Mouse (Mus musculus) embryonic facial prominence, embryonic 12.5 days (tissue): ENCODE data around the gene Fbxw2. TPM values are rescaled to one million over a fixed set of nuclear protein-coding genes. Genes with fewer than 3 reads are reported as not detected.
"Not testable (repeated sequence)": the region's sequence is repeated elsewhere in the genome, so short reads cannot be mapped to it uniquely, and the experiment has no call there.

Experiments used
- ATAC-seq: fragments of 200-750 bp; cut with Nextera tagmentation; 2 replicates; pipeline ENCODE4 v1.8.0; 2017; ENCODE audit not compliant: insufficient number of reproducible peaks, insufficient read depth, low FRiP score, low TSS enrichment
- H3K27ac ChIP-seq: fragments of 300-500 bp; sonication (generic); 2 replicates; pipeline ENCODE4 v1.5.1; 2016; ENCODE audit warnings: mild to moderate bottlenecking
- H3K27me3 ChIP-seq: fragments of 300-500 bp; sonication (generic); 2 replicates; pipeline ENCODE4 v1.6.1; 2016; ENCODE audit warnings: mild to moderate bottlenecking, moderate library complexity
- H3K36me3 ChIP-seq: fragments of 300-500 bp; sonication (generic); 2 replicates; pipeline ENCODE4 v1.6.1; 2016; ENCODE audit warnings: mild to moderate bottlenecking
- H3K4me1 ChIP-seq: fragments of 300-500 bp; sonication (generic); 2 replicates; pipeline ENCODE4 v1.6.1; 2016
- H3K4me2 ChIP-seq: fragments of 300-500 bp; sonication (generic); replicated peaks from 2 replicates; pipeline ENCODE4 v1.6.1; 2016; ENCODE audit warnings: mild to moderate bottlenecking, moderate library complexity
- H3K4me3 ChIP-seq: fragments of 300-500 bp; sonication (generic); 2 replicates; pipeline ENCODE4 v1.5.1; 2016; ENCODE audit warnings: mild to moderate bottlenecking
- H3K9ac ChIP-seq: fragments of 300-500 bp; sonication (generic); 2 replicates; pipeline ENCODE4 v1.6.1; 2016; ENCODE audit warnings: mild to moderate bottlenecking, moderate library complexity
- H3K9me3 ChIP-seq: fragments of 300-500 bp; sonication (generic); 2 replicates; pipeline ENCODE4 v1.6.1; 2016; ENCODE audit warnings: mild to moderate bottlenecking, moderate library complexity
- WGBS: fragments of 180-500 bp; shearing (Covaris S2); methylation state at CpG from one replicate; pipeline ENCODE4 v1.1.7; 2016; 5-methylcytosine and 5-hydroxymethylcytosine counted together
- polyA plus RNA-seq: library from polyadenylated mRNA; unstranded; fragments of >200 nt; fragmentation: Nextera tagmentation; extraction: Ambion mirVana; gene quantifications from 2 replicates; pipeline ENCODE4 v1.2.1, GENCODE M21; 2016

Fbxw2 gene
- polyA plus RNA-seq, 1 experiment from 2014 or later = 93.8 TPM

DNA sequence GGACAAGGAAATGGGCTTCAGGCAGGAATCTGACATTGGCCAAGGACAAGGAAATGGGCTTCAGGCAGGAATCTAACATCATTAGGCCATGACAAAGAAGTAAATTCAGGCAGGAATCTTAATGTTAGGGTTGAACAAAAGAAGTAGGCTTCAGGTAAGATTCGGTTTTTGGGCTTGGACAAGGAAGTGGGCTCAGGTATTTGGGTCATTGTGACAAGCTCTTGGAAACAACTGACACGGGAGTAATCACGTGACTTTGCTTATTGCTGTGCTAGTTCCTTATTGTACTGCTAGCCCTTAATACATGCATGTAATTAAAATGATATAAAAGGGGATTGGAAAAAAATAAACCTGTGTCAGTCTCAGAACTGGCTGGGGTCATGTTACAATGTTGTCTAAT is 9.6 kb upstream of the Fbxw2 start:
- 78% methylated on average over 3 of the region's 3 CpGs for WGBS
- ATAC-seq = no peak
- H3K9me3 ChIP-seq = no peaks in the 10 kb centered on the region
- H3K9ac ChIP-seq = no peak overlapping the region
- H3K27ac ChIP-seq = no peak overlapping the region
- H3K4me1 ChIP-seq = no peaks in the 10 kb centered on the region; the same call in 1 of the 2 replicates
- H3K27me3 ChIP-seq = no peaks in the 10 kb centered on the region
- H3K4me3 ChIP-seq = no peak overlapping the region
- H3K4me2 ChIP-seq = no peak overlapping the region
- no peaks in the 10 kb centered on the region for H3K36me3 ChIP-seq

DNA sequence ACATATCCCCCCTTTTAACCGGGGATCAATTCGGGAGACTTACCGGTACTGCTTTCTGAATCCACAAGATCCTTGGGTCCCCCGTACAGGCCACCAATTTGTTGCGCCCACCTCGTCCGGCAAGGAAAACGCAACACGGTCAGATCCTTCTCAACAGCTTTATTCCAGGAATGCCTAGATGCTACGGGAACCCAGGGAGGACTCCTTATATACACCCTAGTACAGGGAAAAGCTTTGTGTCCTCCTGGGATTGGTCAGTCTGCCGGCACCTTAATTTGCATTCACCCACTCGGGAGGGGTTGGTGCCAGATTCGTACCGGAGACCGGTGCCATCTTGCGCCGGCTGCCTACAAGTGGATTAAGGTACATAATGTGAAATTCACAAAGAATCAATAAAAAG is 7.5 kb upstream of the Fbxw2 start:
- H3K27ac ChIP-seq = no peak overlapping the region
- WGBS = 88% methylated on average over 17 of the region's 17 CpGs

DNA sequence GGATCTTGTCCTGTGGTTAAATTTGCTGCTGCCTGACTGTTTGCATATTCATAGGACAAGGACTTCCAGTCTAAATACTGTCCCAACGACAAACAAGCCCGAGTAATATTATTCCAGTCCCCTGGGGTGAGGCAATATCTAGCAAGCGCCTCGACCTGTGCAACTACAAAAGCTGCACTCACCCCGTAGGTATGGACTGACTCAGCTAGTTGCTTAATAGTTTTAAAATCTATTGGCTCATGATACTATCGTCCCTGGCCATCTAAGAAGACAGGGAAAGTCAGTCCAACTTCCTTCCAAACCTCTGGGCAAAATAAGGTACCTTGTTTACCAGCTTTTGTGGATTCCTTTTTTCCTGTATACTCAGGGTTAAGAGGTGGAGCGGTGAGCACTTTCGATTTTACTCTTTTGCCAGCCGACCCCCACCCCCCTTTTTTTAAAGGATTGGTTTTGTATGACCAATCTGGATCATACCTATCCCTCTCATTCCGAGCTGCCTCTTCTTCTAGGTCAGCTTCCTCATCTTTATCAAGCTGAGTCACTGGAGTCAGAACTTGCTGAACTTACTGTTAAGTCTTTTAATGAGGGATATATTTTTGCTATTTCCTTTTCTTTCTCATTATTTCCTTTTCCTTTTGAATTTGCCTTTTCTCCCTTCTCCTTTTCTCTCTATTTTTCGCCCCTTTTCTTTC is 6.8 kb upstream of the Fbxw2 start, which contains the start of gene Gm34653:
Gene Gm34653 (plus strand): TSS at position 242 of the 692 bp plus-strand sequence.
- H3K4me3 ChIP-seq, ATAC-seq, H3K4me2 ChIP-seq, H3K27me3 ChIP-seq, H3K4me1 ChIP-seq, H3K36me3 ChIP-seq, H3K9me3 ChIP-seq, H3K27ac ChIP-seq, H3K9ac ChIP-seq: not testable (repeated sequence)
- 71% methylated on average over 11 of the region's 11 CpGs for WGBS

More for the DNA sequence above, 7.5 kb upstream of the Fbxw2 start:
- H3K4me3 ChIP-seq = no peak overlapping the region
- H3K36me3 ChIP-seq = no peaks in the 10 kb centered on the region
- no peaks in the 10 kb centered on the region for H3K9me3 ChIP-seq
- H3K4me1 ChIP-seq = no peaks in the 10 kb centered on the region; the same call in 1 of the 2 replicates
- no peak for ATAC-seq
- H3K9ac ChIP-seq = no peak overlapping the region
- no peaks in the 10 kb centered on the region for H3K27me3 ChIP-seq
- no peak overlapping the region for H3K4me2 ChIP-seq

DNA sequence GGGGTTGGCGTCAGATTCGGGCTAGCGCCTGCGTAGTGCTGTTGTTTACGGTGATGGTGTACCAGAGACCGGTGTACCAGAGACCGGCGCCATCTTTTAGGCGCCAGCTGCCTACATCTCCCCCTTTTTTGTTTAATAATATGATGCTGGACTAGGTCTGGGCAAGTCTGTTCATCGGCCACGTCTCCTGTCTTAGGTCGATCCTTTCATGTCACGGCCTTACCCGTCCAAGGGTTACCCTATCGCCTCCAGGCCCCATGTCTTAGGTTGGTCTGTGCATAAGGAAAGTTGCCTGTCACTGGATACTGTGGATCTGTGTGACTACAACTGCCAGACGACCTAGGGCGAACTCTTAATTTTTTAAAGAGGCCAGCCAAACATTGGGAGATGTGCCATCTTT is 4.0 kb upstream of the Fbxw2 start:
- not testable (repeated sequence) for H3K27me3 ChIP-seq, H3K36me3 ChIP-seq, H3K4me2 ChIP-seq, H3K27ac ChIP-seq, H3K4me3 ChIP-seq, ATAC-seq, H3K9ac ChIP-seq, H3K9me3 ChIP-seq, H3K4me1 ChIP-seq
- 93% methylated on average over 17 of the region's 17 CpGs for WGBS

DNA sequence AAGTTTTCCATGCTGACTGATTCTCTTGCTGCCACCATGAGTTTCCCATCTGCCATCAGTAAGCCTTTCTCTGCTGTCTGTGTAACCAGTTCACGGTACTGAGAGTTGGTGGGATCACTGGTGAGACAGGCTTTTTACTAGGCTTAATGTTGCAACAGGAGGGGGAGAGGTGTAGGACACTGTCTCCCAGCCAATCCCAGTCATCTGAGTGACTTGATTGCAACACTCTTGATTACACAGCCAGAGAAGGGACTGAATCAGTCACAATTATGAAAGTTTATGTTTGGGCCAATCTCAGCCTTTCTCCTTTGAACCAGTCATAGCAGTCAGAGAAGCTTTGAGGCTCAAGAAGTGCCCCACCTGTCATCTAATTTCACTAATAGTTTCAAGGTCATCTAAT is 1.9 kb upstream of the Fbxw2 start:
- no peaks in the 10 kb centered on the region for H3K9me3 ChIP-seq
- H3K9ac ChIP-seq = no peak overlapping the region
- peaks cover 11% of the 10 kb centered on the region; the same call in 1 of the 2 replicates for H3K4me1 ChIP-seq
- 91% methylated on average over 1 of the region's 1 CpGs for WGBS
- no peaks in the 10 kb centered on the region for H3K36me3 ChIP-seq
- H3K4me2 ChIP-seq = no peak overlapping the region
- H3K27ac ChIP-seq = no peak overlapping the region
- no peak for ATAC-seq
- no peaks in the 10 kb centered on the region for H3K27me3 ChIP-seq
- H3K4me3 ChIP-seq = no peak overlapping the region

DNA sequence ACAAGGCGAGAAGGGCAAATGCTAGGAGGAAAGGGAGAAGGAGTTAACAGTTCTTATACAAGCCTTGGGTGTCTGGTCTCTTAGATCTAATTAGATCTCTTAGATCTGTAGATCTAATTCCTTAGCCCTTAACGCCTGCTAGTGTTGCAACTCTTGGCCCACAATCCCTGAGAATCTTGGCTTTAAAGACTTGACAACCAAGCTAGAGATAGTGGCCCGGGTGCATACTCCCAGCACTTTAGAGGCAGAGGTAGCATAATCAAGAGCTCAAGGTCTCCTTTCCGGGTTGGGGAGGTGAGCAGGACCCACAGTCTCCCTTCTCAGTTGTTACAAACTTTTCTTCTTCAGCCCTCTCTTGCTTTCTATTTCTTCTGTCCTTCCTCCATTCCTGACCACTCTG is 1.5 kb upstream of the Fbxw2 start:
- H3K9ac ChIP-seq = no peak overlapping the region
- no peaks in the 10 kb centered on the region for H3K27me3 ChIP-seq
- H3K36me3 ChIP-seq = no peaks in the 10 kb centered on the region
- H3K27ac ChIP-seq = no peak overlapping the region
- H3K4me2 ChIP-seq = no peak overlapping the region
- WGBS = 84% methylated on average over 4 of the region's 4 CpGs
- H3K4me3 ChIP-seq = no peak overlapping the region
- ATAC-seq = no peak
- H3K4me1 ChIP-seq = peaks cover 11% of the 10 kb centered on the region; the same call in 1 of the 2 replicates
- no peaks in the 10 kb centered on the region for H3K9me3 ChIP-seq

DNA sequence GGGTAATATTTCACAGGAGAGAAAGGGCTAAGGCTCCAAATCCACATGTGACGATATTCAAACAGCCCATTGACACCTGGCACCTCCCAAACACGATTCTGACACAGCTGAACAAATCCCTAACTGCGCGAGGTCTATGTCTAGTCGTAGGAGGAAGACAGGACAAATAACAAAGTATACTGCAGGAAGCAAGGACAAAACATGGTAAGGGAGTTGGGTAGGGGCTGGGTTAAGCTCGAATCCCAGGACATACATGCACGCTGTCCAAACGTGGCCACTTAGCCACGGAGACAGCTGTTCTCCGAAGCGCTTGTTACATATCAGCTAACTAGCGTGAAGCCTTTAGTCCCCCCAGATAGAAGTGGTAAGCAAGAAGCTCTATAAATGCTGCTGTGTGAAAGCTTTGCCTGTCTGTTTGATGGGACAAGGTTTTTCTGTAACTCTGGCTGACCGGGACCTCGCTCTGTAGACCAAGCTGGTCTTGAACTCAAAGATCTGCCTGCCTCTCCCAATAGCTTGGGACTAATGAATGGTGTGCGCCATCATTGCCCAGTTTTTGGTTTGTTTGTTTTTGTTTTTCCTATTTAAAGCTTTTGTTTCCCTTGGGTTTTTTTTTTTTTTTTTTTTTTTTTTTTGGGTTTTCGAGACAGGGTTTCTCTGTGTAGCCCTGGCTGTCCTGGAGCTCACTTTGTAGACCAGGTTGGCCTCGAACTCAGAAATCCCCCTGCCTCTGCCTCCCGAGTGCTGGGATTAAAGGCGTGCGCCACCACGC is 535 bp upstream of the Fbxw2 start:
- WGBS = 34% methylated on average over 20 of the region's 21 CpGs
- peak overlapping the region; percentile 98 for H3K4me3 ChIP-seq
- ATAC-seq = no peak
- H3K4me2 ChIP-seq = peak overlapping the region; percentile 73
- H3K4me1 ChIP-seq = peaks cover 11% of the 10 kb centered on the region; the same call in 1 of the 2 replicates
- H3K36me3 ChIP-seq = no peaks in the 10 kb centered on the region
- no peaks in the 10 kb centered on the region for H3K27me3 ChIP-seq
- H3K9me3 ChIP-seq = no peaks in the 10 kb centered on the region
- peak overlapping the region; percentile 90 for H3K9ac ChIP-seq
- no peak overlapping the region; the same call in 1 of the 2 replicates for H3K27ac ChIP-seq

DNA sequence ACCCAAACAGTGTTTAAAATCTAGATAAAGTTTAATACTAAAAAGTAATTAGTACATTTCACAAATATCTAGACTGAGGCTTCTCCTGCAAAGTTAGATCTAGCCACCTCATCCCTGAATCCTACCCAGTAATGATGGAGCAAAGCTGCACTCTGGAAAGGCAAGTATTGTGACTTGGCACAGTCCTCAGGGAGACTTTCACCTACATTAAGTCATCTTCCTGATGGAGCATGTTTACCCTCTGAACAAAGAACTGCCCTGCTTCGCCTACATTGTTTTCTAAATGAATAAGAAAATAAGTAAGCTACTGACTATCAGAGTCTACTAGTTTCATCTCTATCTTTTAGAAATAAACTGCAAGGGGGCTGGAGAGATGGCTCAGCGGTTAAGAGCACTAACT is 7.6 kb downstream of the Fbxw2 start:
- 95% methylated on average over 2 of the region's 2 CpGs for WGBS

DNA sequence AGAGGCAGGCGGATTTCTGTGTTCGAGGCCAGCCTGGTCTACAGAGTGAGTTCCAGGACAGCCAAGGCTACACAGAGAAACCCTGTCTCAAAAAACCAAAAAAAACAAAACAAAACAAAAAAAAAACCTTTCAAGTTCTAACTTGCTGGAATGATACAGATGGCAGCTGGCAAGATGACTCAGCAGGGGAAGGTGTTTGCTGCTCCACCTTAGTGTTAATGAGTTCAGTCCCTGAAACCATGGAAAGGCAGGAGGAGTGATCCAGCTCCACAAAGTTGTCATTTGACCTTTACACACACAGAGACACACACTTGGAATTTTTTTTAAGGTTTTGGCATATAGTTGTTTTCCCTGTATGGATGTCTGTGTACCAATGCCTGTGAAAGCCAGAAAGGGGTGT is 10.2 kb downstream of the Fbxw2 start:
- H3K36me3 ChIP-seq = peaks cover 51% of the 10 kb centered on the region
- not testable (repeated sequence) for H3K27ac ChIP-seq, H3K4me1 ChIP-seq, H3K9me3 ChIP-seq, H3K27me3 ChIP-seq, ATAC-seq, H3K4me3 ChIP-seq, H3K4me2 ChIP-seq, H3K9ac ChIP-seq
- 96% methylated on average over 2 of the region's 2 CpGs for WGBS

More for the DNA sequence above, 7.6 kb downstream of the Fbxw2 start:
- Histone ChIP-seq H3K36me3 (peaks cover 43% of the 10 kb centered on the region), H3K4me1 (no peaks in the 10 kb centered on the region), H3K27me3 (no peaks in the 10 kb centered on the region), H3K9ac (no peak overlapping the region), H3K27ac (no peak overlapping the region), H3K4me3 (no peak overlapping the region), H3K4me2 (no peak overlapping the region), H3K9me3 (no peaks in the 10 kb centered on the region)
- no peak for ATAC-seq

DNA sequence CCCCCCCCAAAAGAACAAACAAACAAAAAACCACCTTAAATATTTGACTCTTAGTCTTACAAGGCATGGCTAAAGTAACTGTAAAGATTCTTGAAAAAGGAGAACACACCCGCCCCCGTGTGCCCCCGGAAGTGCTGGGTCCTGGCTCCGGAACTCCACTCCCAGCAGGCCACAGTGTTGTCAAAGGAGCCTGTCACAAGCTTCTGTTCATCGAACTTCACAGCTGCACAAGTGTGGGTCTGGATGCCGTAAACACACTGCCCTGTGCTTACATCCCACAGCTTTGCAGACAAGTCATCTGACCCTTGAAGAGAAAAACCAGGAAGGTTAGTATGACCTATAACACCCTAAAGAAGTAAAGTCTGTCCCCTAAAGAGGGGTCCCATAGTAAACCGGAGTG is 13.4 kb downstream of the Fbxw2 start:
- no peak overlapping the region for H3K4me3 ChIP-seq
- no peak overlapping the region for H3K27ac ChIP-seq
- no peaks in the 10 kb centered on the region for H3K27me3 ChIP-seq
- 88% methylated on average over 7 of the region's 7 CpGs for WGBS
- H3K4me2 ChIP-seq = no peak overlapping the region
- H3K9ac ChIP-seq = no peak overlapping the region
- H3K36me3 ChIP-seq = peaks cover 47% of the 10 kb centered on the region
- no peak for ATAC-seq
- no peaks in the 10 kb centered on the region for H3K4me1 ChIP-seq
- no peaks in the 10 kb centered on the region for H3K9me3 ChIP-seq

DNA sequence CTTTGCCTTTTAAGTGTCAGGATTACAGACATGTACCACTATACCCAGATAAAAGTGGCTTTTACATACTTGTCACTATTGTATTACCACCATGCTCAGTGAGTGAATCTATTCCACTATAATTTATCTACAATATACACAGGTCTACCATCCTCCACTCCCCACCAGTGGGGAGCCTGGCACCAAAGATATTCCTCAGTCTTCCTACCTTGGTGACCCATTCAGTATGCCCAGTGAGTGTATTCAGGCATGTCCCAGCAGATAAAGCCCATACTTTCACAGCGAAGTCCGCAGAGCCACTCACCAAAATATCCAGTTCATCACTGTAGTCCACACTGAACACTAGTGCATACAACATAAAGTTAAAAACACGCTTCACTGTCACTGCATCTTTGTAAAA is 15.3 kb downstream of the Fbxw2 start:
- no peak overlapping the region for H3K4me2 ChIP-seq
- ATAC-seq = no peak
- no peak overlapping the region for H3K27ac ChIP-seq
- 94% methylated on average over 3 of the region's 3 CpGs for WGBS
- no peaks in the 10 kb centered on the region for H3K9me3 ChIP-seq
- peaks cover 52% of the 10 kb centered on the region for H3K36me3 ChIP-seq
- no peak overlapping the region for H3K9ac ChIP-seq
- no peaks in the 10 kb centered on the region for H3K27me3 ChIP-seq
- H3K4me1 ChIP-seq = no peaks in the 10 kb centered on the region
- H3K4me3 ChIP-seq = no peak overlapping the region

DNA sequence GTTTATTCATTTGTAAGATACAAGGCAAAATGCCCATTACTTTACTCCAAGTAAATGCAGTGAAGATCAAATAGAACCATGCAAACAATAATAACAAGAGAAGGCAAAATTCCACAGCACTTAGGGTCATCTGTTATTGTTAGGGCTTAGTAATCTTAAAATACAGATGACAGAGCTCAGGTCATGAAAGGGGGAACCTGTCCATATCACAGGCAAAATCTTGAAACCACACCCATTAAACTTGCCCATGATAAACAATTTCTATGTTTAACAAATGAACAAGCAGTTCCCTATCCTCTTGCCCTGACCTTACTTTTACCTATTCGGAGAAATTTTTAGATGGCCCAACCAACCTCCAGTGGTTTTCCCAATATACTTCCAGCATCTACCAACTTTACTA is 16.5 kb downstream of the Fbxw2 start:
- Histone ChIP-seq H3K36me3 (peaks cover 48% of the 10 kb centered on the region), H3K9ac (no peak overlapping the region), H3K9me3 (no peaks in the 10 kb centered on the region), H3K27ac (no peak overlapping the region), H3K4me3 (no peak overlapping the region), H3K27me3 (no peaks in the 10 kb centered on the region), H3K4me2 (no peak overlapping the region), H3K4me1 (no peaks in the 10 kb centered on the region)
- WGBS = 85% methylated on average over 1 of the region's 1 CpGs
- no peak for ATAC-seq
